Mouse (Mus musculus) hindbrain, postnatal 0 days (tissue): ENCODE results near the gene Gm9887. TPM values are rescaled to one million over a fixed set of nuclear protein-coding genes. Genes with fewer than 3 reads are reported as not detected.

Experiments
- ATAC-seq: fragments of 200-750 bp; cut with Nextera tagmentation; 2 replicates; pipeline ENCODE4 v1.8.0; 2017; ENCODE audit warnings: mild to moderate bottlenecking, moderate TSS enrichment, moderate library complexity
- DNase-seq: peaks from one replicate; pipeline ENCODE4 v3.0.0-alpha.2; 2015; ENCODE audit warnings: low spot score
- H3K27ac ChIP-seq: fragments of 300-500 bp; sonication (generic); 2 replicates; pipeline ENCODE4 v1.5.1; 2014; ENCODE audit warnings: mild to moderate bottlenecking
- H3K27me3 ChIP-seq: fragments of 300-500 bp; sonication (generic); 2 replicates; pipeline ENCODE4 v1.6.1; 2014; ENCODE audit warnings: low read length, mixed read lengths; ENCODE audit not compliant: insufficient read depth
- H3K36me3 ChIP-seq: fragments of 300-500 bp; sonication (generic); 2 replicates; pipeline ENCODE4 v1.6.1; 2014; ENCODE audit warnings: low read length, mixed read lengths; ENCODE audit not compliant: insufficient read depth
- H3K4me1 ChIP-seq: fragments of 300-500 bp; sonication (generic); 2 replicates; pipeline ENCODE4 v1.6.1; 2014; ENCODE audit warnings: antibody characterized with exemption, low read length, mixed read lengths; ENCODE audit not compliant: insufficient read depth
- H3K4me2 ChIP-seq: fragments of 300-500 bp; sonication (generic); 2 replicates; pipeline ENCODE4 v1.6.1; 2014; ENCODE audit warnings: low read depth, mild to moderate bottlenecking, low read length, moderate library complexity, mixed read lengths
- H3K4me3 ChIP-seq: fragments of 300-500 bp; sonication (generic); 2 replicates; pipeline ENCODE4 v1.5.1; 2014; ENCODE audit warnings: low read length
- H3K9ac ChIP-seq: fragments of 300-500 bp; sonication (generic); replicated peaks from 2 replicates; pipeline ENCODE4 v1.6.1; 2014; ENCODE audit warnings: mild to moderate bottlenecking, low read length, moderate library complexity, mixed read lengths
- H3K9me3 ChIP-seq: fragments of 300-500 bp; sonication (generic); 2 replicates; pipeline ENCODE4 v1.6.1; 2016; ENCODE audit warnings: low read length, mixed read lengths
- CTCF ChIP-seq: IDR thresholded peaks from 2 replicates; pipeline ENCODE4 v1.5.1; 2016; ENCODE audit warnings: antibody characterized with exemption, control low read depth, low read depth
- WGBS: fragments of 180-500 bp; shearing (Covaris S2); extraction: QIAGEN DNeasy Blood & Tissue Kit; methylation state at CpG from one replicate; pipeline ENCODE4 v1.1.7; 2014; 5-methylcytosine and 5-hydroxymethylcytosine counted together
- polyA plus RNA-seq: library from polyadenylated mRNA; unstranded; fragments of >200 nt; fragmentation: Nextera tagmentation; extraction: Ambion mirVana; gene quantifications from 2 replicates; pipeline ENCODE4 v1.2.1, GENCODE M21; 2015
- total RNA-seq: library from RNA; depleted of rRNA; stranded (reverse); fragments of >200 nt; gene quantifications from 2 replicates; pipeline ENCODE4 v1.2.3, GENCODE M21; 2014; rRNA removed

Gene Gm9887
- total RNA-seq: not detected in 2 replicates
- 0.43 and 1.5 TPM in 2 replicates for polyA plus RNA-seq

GRCm38 (mm10) chr12:69371854-69372671 lies at the start of gene Gm9887, which contains the start of gene Arf6:
Gene Gm9887, minus strand, starts transcription at chr12:69372458.
Gene Arf6, plus strand, starts transcription at chr12:69372150.
- Histone ChIP-seq H3K9ac (peak within 1 kb of the TSS; percentile 97), H3K27me3 (no peaks in the 10 kb centered on the region), H3K27ac (peak within 1 kb of the TSS; percentile 96), H3K4me2 (peak within 1 kb of the TSS; percentile 95), H3K9me3 (no peaks in the 10 kb centered on the region), H3K4me3 (peak within 1 kb of the TSS; percentile 100), H3K36me3 (no peaks in the 10 kb centered on the region), H3K4me1 (peaks cover 9% of the 10 kb centered on the region; the same call in 1 of the 2 replicates)
- peak; percentile 96 for ATAC-seq
- TF ChIP-seq CTCF: no peak
- 3% methylated on average over 100 of the region's 121 CpGs for WGBS
- peak; percentile 99 for DNase-seq

DNA sequence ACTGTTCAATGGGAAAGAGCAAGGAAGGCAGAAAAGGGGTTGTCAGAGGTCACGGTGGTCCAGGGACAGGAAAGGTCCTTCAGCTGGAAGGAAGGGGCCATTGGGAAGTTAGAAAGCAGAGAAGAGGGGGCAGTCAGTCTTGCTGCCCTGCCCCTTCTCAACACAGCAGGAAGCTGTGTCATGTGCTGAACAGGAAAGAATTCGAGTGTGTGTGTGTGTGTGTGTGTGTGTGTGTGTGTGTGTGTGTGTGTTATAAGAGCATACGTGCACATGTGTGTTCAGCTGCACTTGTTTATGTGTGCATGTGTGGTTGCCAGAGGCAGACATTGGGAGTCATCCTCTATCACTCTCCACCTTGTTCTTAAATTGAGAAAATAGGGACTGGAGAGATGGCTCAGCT lies 48.5 kb upstream of the Gm9887 start:
- Histone ChIP-seq H3K4me1 (peaks cover 5% of the 10 kb centered on the region; the same call in 1 of the 2 replicates), H3K4me3 (no peak overlapping the region), H3K4me2 (no peak overlapping the region), H3K9me3 (peaks cover 4% of the 10 kb centered on the region), H3K27me3 (no peaks in the 10 kb centered on the region), H3K9ac (no peak overlapping the region), H3K27ac (no peak overlapping the region), H3K36me3 (no peaks in the 10 kb centered on the region)
- ATAC-seq (no peak), DNase-seq (no peak)
- no peak for TF ChIP-seq CTCF
- WGBS: 74% methylated on average over 3 of the region's 3 CpGs

GRCm38 (mm10) chr12:69419606-69420005 lies 47.3 kb upstream of the Gm9887 start:
- H3K36me3 ChIP-seq: no peaks in the 10 kb centered on the region
- no peak for TF ChIP-seq CTCF
- ATAC-seq (no peak), DNase-seq (no peak)
- peaks cover 4% of the 10 kb centered on the region for H3K9me3 ChIP-seq
- H3K27ac ChIP-seq: no peak overlapping the region
- no peaks in the 10 kb centered on the region for H3K27me3 ChIP-seq
- H3K4me1 ChIP-seq: peaks cover 5% of the 10 kb centered on the region; the same call in 1 of the 2 replicates
- no peak overlapping the region for H3K9ac ChIP-seq
- H3K4me3 ChIP-seq: no peak overlapping the region
- no peak overlapping the region for H3K4me2 ChIP-seq
- 86% methylated on average over 4 of the region's 4 CpGs for WGBS

- TF ChIP-seq CTCF: no peak
- Histone ChIP-seq H3K36me3 (no peaks in the 10 kb centered on the region), H3K4me1 (peaks cover 5% of the 10 kb centered on the region; the same call in 1 of the 2 replicates), H3K4me3 (no peak overlapping the region), H3K9ac (no peak overlapping the region), H3K9me3 (peaks cover 4% of the 10 kb centered on the region), H3K27ac (peak overlapping the region; percentile 37; the same call in 1 of the 2 replicates), H3K27me3 (no peaks in the 10 kb centered on the region), H3K4me2 (no peak overlapping the region)
- WGBS: 63% methylated on average over 14 of the region's 14 CpGs
- ATAC-seq (no peak), DNase-seq (peak; percentile 58)
Measured at GRCm38 (mm10) chr12:69419017-69419605, 46.9 kb upstream of the Gm9887 start.

DNA sequence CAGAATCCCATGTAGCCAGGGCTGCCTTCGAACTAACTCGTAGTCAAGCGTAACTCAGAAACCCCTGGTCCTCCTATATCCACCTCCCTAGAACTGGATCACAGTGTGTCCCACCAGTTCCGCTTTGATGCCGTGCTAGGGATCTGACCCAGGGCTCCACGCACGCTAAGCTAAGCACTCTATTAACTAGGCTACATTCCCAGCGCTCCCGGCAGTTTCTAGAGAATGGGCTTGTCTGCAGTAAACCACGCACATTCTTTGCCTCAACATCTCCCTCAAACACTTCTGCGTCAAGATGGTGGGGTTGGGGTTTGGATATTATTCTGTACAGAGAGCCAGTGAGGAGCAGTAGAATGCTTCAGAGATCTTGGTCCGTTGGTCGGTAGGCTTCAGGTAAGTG lies 46.3 kb upstream of the Gm9887 start:
- no peak overlapping the region for H3K4me3 ChIP-seq
- H3K36me3 ChIP-seq: no peaks in the 10 kb centered on the region
- H3K27me3 ChIP-seq: no peaks in the 10 kb centered on the region
- H3K9ac ChIP-seq: no peak overlapping the region
- H3K27ac ChIP-seq: peak overlapping the region; percentile 37
- H3K4me2 ChIP-seq: no peak overlapping the region
- 81% methylated on average over 13 of the region's 13 CpGs for WGBS
- no peak for TF ChIP-seq CTCF
- H3K9me3 ChIP-seq: peaks cover 4% of the 10 kb centered on the region
- DNase-seq (no peak), ATAC-seq (no peak)
- H3K4me1 ChIP-seq: peaks cover 5% of the 10 kb centered on the region; the same call in 1 of the 2 replicates

DNA sequence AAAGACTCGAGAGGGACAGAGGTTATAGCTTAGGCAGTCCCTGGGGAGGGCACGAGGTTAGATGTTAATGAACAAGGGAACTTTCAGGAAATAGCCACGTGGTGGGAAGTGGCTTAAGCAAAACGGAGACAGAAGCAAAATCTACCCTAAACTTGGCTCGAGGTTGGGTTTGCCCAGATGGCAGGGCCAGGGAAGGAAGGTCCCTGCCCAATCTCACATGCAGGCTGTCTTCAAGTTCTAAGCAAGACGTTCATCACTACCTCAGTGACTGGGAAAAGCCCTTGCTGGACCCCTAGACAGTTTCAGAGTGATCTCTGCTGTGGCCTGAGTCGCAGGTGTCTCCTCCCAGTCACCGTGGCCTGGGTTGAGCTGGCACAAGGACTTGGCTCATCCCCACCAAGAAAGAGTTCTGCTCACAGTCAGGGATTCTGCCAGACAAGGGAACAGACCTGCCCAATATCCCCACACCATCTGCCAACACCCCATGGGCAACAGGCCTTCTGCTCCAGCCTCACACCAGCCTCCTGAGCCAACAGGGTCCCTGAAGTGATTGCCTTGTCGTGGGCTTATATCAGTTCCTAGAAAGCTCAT lies 45.5 kb upstream of the Gm9887 start:
- Histone ChIP-seq H3K4me3 (no peak overlapping the region), H3K9me3 (peaks cover under 1% of the 10 kb centered on the region; the same call in 1 of the 2 replicates), H3K27me3 (no peaks in the 10 kb centered on the region), H3K27ac (peak overlapping the region; percentile 37), H3K4me1 (peaks cover 5% of the 10 kb centered on the region; the same call in 1 of the 2 replicates), H3K9ac (no peak overlapping the region), H3K36me3 (no peaks in the 10 kb centered on the region), H3K4me2 (no peak overlapping the region)
- DNase-seq (peak; percentile 70), ATAC-seq (peak; percentile 82)
- TF ChIP-seq CTCF: no peak
- WGBS: 49% methylated on average over 9 of the region's 9 CpGs
